In the genomic region with DNA sequence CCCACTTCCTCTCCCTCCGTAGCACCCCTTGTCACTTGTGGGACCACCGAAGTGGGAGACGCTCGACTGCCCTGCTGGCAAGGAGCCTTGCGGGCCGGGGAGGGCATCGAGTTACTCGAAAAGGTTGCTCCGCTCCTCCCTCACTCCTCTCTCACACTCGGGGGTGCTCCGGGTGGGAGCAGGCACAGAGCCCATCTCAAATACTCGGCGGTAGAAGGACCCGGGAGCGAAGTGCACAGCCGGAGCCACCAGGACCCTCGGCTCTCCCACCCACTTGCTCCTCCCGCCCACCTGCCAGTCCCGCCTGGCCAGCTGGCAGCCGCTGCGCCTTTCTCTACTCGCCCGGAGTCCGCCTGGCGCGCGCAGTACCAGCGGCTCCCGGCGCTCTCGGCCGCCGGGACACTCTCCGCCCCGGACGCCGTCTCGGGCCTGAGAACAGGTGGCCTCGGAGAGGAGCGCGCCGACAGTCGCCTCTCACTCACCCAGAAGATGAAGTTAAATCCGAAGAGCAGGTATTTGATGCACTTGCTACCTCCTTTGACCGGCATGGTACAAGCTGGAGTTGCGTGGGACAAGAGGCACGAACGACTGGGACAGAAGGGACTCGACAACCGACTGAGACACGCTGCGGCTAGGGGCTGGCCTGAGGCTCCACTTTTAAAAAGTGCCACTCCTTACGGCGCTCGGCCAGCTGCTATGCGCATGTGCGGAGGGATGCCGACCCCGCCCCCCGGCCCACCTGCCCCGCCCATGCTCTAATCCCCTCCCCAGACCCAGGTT, we compare ENCODE assay signal across 8 mouse cellular contexts. TPM values are rescaled to one million over a fixed set of nuclear protein-coding genes. Genes with fewer than 3 reads are reported as not detected.
DNase-seq lines count a peak whose midpoint lies in the region; ATAC-seq and TF ChIP-seq lines count a peak whose summit lies in the region.

A gene (minus strand): TSS at position 700 of the 780 bp plus-strand sequence.

- peaks cover 27% of the 10 kb centered on the region; the same call in 1 of the 2 replicates for H3K27me3 ChIP-seq in hindbrain, embryonic 14.5 days (ENCODE audit: control insufficient read depth, insufficient read depth, low read length)

- H3K4me2 ChIP-seq in hindbrain, embryonic 14.5 days (replicated peaks), result peak within 1 kb of the TSS; percentile 95

- peak; percentile 79 for ATAC-seq in hindbrain, embryonic 14.5 days (ENCODE audit: low FRiP score)

- DNase-seq in NIH3T3 (ENCODE audit: low read depth), result peak; percentile 90
- peak; percentile 81 for DNase-seq in gastrocnemius, adult 2 months
- DNase-seq in hindbrain, embryonic 14.5 days (ENCODE audit: low spot score), result peak; percentile 65
- DNase-seq in layer of hippocampus, postnatal 36 days, result peak; percentile 49 to 50
- peak; percentile 86 to 87 for DNase-seq in lung, postnatal 4 days
- peak; percentile 75 for DNase-seq in retina, postnatal 1 day
- peak; percentile 75 to 87 for DNase-seq in urinary bladder, postnatal 4 days (ENCODE audit: low spot score in 2 of 2)

- peak within 1 kb of the TSS; percentile 79 for H3K4me3 ChIP-seq in brown adipose tissue, adult 24 weeks (ENCODE audit: insufficient read depth, low read depth, low read length)
- H3K4me3 ChIP-seq in gastrocnemius, adult 2 months, result peak within 1 kb of the TSS; percentile 93
- H3K4me3 ChIP-seq in hindbrain, embryonic 14.5 days (replicated peaks; ENCODE audit: low read length), result peak within 1 kb of the TSS; percentile 49

- no peaks in the 10 kb centered on the region for H3K9me3 ChIP-seq in hindbrain, embryonic 14.5 days (ENCODE audit: control insufficient read depth, low read length)

- no peaks in the 10 kb centered on the region for H3K36me3 ChIP-seq in hindbrain, embryonic 14.5 days (replicated peaks; ENCODE audit: control insufficient read depth, insufficient read depth)

- peaks cover 4% of the 10 kb centered on the region; the same call in 1 of the 2 replicates for H3K4me1 ChIP-seq in brown adipose tissue, adult 24 weeks (ENCODE audit: control insufficient read depth, insufficient read depth, insufficient read length, low read length)
- no peaks in the 10 kb centered on the region; the same call in 1 of the 2 replicates for H3K4me1 ChIP-seq in hindbrain, embryonic 14.5 days (replicated peaks; ENCODE audit: control insufficient read depth, insufficient read depth, low read length)

- H3K27ac ChIP-seq in brown adipose tissue, adult 24 weeks (replicated peaks; ENCODE audit: low read depth, low read length), result peak within 1 kb of the TSS; percentile 64; the same call in 1 of the 2 replicates
- peak within 1 kb of the TSS; percentile 92 for H3K27ac ChIP-seq in gastrocnemius, adult 2 months
- peak within 1 kb of the TSS; percentile 38 for H3K27ac ChIP-seq in hindbrain, embryonic 14.5 days

- no peak for TF ChIP-seq CTCF in gastrocnemius, adult 2 months (IDR thresholded peaks at IDR 0.05)

- intact Hi-C loops in gastrocnemius, adult 2 months (cut with DNase I), result no loop called here

- under 1% methylated on average over 61 of the region's 61 CpGs for WGBS in hindbrain, embryonic 14.5 days

- H3K9ac ChIP-seq in hindbrain, embryonic 14.5 days, result peak within 1 kb of the TSS; percentile 51

RNA-seq across cellular contexts. Expression of the gene that starts here (rescaled TPM):
- polyA plus RNA-seq in brown adipose tissue, adult 24 weeks (2012; ENCODE audit: insufficient read depth, insufficient read length, missing spikeins), result 13.5 and 22.6 TPM in 2 replicates
- 10 to 100 TPM; 19.1 to 30.7 TPM for total RNA-seq in gastrocnemius, adult 2 months (2021)
- 93.6 and 110 TPM in 2 replicates for polyA plus RNA-seq in hindbrain, embryonic 14.5 days (2014; fragmentation: Nextera tagmentation; extraction: Ambion mirVana)
- 10 to 100 TPM; 70.6 to 71.5 TPM for total RNA-seq in layer of hippocampus, postnatal 36 days (2021)

Comparison
In these comparisons a context has a peak if more than half of its experiments do, and no peak if none do; other contexts are left out.
1. Peak in every context shown above with its lines: DNase-seq, ATAC-seq, H3K4me3 ChIP-seq and H3K27ac ChIP-seq.
2. H3K27ac ChIP-seq: peak in every context shown above with its lines; median percentile 92 in gastrocnemius, adult 2 months; 64 in brown adipose tissue, adult 24 weeks; 38 in hindbrain, embryonic 14.5 days.